Mouse (Mus musculus): ENCODE results near the gene Plk2.
A peak's percentile ranks its signal among the peaks of the same experiment; 100 is the strongest.

Gene Plk2

GRCm38 (mm10) chr13:110406152-110406551 lies 11.3 kb downstream of the Plk2 start:
- DNase-seq (ENCODE audit: low read depth, low spot score), result peak; percentile 14

DNA sequence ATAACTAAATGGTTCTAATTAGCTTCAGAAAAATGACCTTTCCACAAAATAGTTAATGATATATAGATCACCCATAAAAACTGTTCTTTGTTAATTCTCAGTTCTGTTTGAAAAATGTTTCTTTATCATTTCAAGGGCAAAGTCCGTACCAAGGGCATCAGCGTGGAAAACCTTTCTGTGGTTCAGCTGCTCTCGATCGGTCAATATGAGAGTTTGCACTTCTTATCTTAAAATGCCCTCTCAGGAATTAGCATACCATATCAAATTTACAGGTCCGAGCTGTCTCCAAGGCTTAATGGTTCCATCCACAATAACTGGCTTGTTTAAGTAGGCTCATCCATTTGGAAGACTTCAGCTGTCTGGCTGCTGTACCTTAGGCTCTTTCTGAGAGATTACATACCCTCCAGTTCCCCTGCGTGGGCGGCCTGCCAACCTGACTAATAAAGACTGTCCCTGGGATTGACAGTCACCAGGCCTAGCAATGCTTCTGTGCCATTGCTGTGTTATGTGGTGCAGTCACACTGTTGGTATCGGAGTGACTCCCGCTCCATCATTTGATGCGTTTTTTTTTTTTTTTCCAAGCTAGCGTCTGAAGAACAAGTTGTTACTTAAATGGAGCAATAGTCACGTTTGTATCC lies 17.8 kb downstream of the Plk2 start:
- no peak for DNase-seq (ENCODE audit: low read depth, low spot score)

DNA sequence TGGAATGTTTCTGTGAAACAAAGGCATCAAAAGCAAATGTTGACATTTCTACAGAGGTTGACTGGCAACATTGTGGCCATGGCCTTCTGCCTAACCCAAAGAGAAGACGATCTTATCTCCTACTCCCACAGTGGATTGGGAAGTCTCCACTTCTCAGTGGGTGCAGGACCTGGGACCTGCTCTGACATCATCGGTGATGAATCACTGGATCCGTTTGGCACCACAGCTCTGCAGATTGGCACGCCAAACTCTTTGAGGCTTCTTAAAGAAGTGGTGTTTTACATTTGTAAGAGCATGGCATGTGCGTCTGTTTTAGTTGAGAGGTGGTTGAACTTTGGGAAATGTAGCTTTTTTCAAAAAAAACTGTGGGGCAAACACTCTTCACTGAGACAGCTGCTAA lies 23.8 kb downstream of the Plk2 start:
- no peak for DNase-seq (ENCODE audit: low read depth, low spot score)

- no peak for DNase-seq (ENCODE audit: low read depth, low spot score)
Observed at GRCm38 (mm10) chr13:110419640-110420039, 24.8 kb downstream of the Plk2 start.

- DNase-seq (ENCODE audit: low read depth, low spot score), result no peak
Observed at GRCm38 (mm10) chr13:110422434-110422833, 27.6 kb downstream of the Plk2 start.

DNA sequence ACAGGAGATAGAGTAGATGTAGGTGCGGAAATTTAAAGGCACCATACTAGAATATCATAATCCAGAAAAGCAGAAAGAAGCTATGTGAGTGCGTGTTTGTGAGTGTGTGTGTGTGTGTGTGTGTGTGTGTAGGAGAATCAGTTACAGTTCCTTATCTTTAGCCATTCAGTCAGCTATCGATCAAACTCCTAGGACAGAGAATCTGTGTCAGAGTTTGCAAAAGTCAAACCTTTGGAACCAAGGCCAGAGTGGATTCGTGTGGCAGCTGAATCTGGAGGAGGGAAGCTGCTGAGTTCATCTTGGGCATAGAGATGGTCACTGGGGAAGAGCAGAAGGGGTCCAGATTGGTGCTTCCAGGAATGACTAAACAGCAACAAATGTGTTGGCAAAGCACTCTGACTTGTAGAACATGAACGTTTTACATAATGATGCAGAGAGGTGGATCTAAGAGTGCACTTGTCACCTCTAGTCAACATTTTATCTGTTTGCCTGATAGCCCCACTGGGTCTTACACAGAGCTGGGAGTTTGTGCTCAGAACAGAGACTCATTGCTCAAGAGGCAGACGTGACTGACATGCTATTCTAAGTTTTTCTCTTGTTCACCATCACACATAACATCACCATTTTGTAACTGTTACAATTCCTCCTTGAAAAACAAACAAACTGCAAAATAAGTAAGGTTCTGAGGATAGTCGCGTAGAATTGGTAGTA lies 30.8 kb downstream of the Plk2 start:
- DNase-seq (ENCODE audit: low read depth, low spot score), result no peak

DNA sequence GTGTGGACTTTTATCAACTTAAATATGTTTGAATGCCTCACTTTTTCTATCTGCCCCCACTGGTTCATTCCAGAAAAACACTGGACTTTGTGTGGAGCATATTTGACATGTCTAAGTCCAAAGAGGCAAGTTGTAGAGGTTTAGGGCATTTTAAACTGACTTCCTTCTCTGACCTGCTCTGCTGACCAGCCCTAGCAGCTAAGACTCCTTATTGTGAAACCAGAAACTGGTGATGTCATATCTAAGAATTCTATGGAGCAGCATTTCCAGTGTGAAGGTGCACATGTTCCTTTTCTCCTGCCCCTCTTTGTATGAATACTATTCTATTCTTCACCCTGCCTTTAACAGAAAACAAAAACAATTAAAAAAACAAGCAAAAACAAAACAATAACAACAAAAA lies 36.5 kb downstream of the Plk2 start:
- DNase-seq (ENCODE audit: low read depth, low spot score), result no peak

DNA sequence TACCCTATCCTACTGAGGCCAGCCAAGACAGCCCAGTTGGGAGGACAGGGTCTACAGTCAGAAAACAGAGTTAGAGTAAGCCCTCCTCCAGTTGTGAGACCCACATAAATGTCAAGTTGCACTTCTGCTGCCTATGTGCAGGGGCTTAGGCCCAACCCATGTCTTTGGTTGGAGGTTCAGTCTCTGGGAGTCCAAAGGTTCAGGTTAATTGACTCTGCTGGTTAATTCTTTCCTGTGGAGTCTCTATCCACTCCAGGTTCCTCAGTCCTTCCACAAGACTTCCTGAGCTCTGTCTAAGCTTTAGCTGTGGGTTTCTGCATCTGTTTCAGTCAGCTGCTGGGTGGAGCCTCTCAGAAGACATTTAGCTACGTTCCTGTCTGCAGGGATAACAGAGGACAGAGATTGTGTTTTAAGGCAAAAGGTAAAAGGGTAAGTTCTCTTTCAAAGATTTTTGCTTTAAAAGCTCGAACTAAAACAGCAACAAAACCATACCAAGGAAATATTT lies 37.3 kb downstream of the Plk2 start:
- no peak for DNase-seq (ENCODE audit: low read depth, low spot score)

DNA sequence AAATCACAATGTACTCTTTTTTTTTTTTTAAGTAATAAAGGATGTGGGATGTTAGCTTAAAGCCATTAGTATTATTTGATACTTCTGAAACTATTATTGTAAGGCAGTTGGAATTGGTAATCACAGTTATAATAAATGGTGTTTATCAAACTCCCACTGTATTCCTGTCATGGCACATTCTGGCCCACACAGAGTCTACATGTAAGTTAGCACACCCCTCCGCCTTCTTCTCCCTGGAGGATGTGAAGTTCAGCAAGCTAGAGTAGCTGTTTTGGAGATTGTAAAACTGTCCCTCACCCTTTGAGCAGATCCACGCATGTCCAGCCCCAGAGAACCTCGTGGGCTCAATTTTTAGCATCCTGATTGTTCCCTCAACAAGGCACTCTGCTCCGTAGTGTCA lies 37.8 kb downstream of the Plk2 start:
- DNase-seq (ENCODE audit: low read depth, low spot score), result no peak

DNA sequence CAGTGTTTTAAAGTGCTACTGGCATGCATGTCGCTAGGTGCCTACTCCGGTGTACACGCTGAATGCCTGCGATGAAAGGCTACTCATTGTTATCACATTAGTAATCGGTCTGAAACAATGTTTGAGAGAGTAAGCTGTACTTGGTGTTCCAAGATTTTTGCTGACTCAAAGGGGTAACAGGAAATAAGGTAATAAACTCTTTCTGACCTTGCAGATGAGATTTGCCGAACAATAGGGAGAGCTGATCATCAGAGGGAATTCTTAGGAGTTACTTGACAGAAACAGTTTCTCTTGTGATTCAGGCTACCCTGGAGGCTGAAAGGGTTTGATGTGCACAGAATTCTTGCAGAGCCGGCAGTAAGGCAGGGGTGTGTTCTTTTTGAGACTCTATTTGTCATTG lies 41.8 kb downstream of the Plk2 start:
- DNase-seq (ENCODE audit: low read depth, low spot score), result peak; percentile 55

GRCm38 (mm10) chr13:110438624-110439023 lies 43.8 kb downstream of the Plk2 start:
- no peak for DNase-seq (ENCODE audit: low read depth, low spot score)

DNA sequence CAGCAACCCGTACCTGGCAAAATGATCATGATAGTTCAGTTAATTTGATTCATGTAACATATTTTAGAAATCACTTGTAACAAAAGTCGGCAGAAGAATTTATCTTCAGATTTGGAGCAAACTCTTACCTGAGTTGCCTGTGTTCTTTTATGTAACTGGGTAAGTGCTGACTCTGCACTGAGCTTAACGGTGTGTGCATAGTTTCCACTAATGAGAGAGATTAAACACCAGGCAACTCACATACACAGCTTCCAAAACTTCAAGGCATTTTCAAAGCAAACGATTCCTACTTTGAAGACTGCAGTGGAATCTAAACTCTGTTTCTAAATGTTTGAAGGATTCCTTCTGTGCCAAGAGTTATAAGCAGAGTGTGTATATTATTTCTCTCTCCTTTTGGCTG lies 49.5 kb downstream of the Plk2 start:
- no peak for DNase-seq (ENCODE audit: low read depth, low spot score)

DNA sequence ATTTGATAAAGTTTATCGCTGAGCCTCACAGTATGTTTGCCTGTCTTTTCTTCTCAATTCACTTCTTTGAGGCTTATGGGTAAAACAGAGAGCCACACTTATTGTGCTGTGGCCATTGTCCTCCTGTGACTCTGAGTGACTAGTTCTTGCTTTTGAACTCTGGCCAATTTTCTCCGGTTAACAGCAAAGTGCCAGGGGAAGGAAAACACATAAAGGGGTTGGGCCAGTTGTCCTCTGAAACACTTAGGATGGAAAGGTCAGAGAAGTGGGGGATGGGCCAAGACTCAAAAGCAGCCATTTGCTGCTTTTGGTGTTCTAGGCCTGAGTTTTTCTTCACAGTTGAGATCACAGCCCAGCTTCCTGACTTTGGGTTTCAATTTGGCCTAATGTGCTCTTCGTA lies 50.0 kb downstream of the Plk2 start:
- DNase-seq (ENCODE audit: low read depth, low spot score), result peak; percentile 36

- DNase-seq (ENCODE audit: low read depth, low spot score), result no peak
Observed at GRCm38 (mm10) chr13:110446434-110446833, 51.6 kb downstream of the Plk2 start.

DNA sequence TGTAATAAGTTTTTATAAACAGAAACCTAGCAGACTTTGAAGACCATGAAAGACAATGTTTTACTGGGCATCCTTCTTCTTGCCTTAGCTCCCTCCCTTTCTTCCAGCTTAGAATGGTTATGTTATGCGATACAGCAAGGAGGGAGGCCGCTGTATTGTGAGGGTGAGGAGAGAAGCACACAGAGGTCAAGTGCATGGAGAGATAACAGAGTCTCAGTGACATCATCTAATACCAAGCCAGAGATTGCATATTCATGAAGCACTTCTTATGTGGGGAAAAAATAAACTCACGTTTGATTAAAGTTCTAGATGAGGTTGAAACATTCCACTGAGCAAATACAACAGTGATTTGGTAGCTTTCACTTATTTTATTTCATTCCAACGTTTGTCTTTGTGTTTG lies 55.2 kb downstream of the Plk2 start:
- no peak for DNase-seq (ENCODE audit: low read depth, low spot score)
